Mouse (Mus musculus): ENCODE measurements around the gene Apela. TPM values are rescaled to one million over a fixed set of nuclear protein-coding genes. Genes with fewer than 3 reads are reported as not detected.
"Not testable (repeated sequence)": the region's sequence is repeated elsewhere in the genome, so short reads cannot be mapped to it uniquely, and the experiment has no call there.

Gene Apela
- polyA plus RNA-seq, 1 experiment from 2014 or later, result 0.24 TPM

DNA sequence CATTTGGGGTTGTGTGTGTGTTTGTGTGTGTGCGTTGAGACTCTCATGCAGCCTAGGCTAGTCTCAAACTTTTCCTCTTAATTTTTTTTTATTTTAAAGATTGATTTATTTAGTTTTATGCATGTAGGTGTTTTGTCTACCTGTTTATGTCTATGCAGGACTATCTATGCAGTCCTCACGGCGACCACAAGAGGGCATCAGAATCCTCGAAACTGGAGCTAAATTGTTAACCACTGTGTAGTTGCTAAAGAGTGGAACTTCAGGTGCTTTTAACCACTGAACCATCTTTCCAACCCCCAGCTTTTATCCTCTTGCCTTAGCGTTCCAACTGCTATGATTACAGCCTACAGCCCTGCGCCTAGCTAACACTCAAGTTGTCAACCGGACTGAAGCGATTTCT, 14.7 kb downstream of the Apela start:
- WGBS (ENCODE audit: insufficient replicate concordance), result 40% methylated on average over 8 of the region's 8 CpGs
- no peak for ATAC-seq (ENCODE audit: insufficient read depth)
- H3K4me3 ChIP-seq (replicated peaks), result no peak overlapping the region

DNA sequence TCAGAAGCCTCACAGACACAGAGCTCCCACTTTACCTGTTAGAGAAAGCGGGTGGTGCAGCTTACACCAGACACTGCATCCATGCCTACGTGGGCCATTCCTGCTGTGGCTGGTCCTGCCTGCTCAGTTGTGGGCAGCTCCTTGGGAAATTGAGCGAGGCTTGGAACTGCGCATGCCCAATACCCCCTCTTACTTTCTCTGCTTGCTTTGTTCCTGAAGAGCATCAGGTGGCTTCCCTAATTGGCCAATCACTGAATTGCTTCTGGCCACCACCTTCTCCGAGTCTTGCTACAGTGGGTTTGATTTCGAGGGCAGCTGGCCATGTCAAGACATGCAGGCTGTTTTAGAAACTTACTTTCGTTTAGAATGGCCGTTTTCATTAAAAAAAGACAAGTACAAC, 18.7 kb downstream of the Apela start, which contains the start of the genes Trim61 and Trim60:
Gene Trim61, minus strand, starts transcription at position 101 of the 400 bp plus-strand sequence.
Gene Trim60, minus strand, starts transcription at position 162 of the 400 bp plus-strand sequence.
- no peaks in the 10 kb centered on the region for H3K27me3 ChIP-seq
- no peak within 1 kb of the TSS for H3K9ac ChIP-seq
- H3K36me3 ChIP-seq (replicated peaks), result no peaks in the 10 kb centered on the region
- no peak within 1 kb of the TSS for H3K4me3 ChIP-seq (replicated peaks)
- H3K9me3 ChIP-seq (replicated peaks), result no peaks in the 10 kb centered on the region
- WGBS (ENCODE audit: insufficient replicate concordance), result 65% methylated on average over 8 of the region's 8 CpGs
- H3K27ac ChIP-seq (replicated peaks), result no peak within 1 kb of the TSS
- no peak for ATAC-seq (ENCODE audit: insufficient read depth)
- H3K4me2 ChIP-seq, result no peak within 1 kb of the TSS
- H3K4me1 ChIP-seq (replicated peaks), result no peaks in the 10 kb centered on the region

More for the DNA sequence above, 14.7 kb downstream of the Apela start:
- Histone ChIP-seq H3K4me2 (no peak overlapping the region), H3K36me3 (replicated peaks) (no peaks in the 10 kb centered on the region), H3K4me1 (replicated peaks) (no peaks in the 10 kb centered on the region), H3K27ac (replicated peaks) (no peak overlapping the region), H3K9ac (no peak overlapping the region), H3K9me3 (replicated peaks) (no peaks in the 10 kb centered on the region), H3K27me3 (no peaks in the 10 kb centered on the region)

DNA sequence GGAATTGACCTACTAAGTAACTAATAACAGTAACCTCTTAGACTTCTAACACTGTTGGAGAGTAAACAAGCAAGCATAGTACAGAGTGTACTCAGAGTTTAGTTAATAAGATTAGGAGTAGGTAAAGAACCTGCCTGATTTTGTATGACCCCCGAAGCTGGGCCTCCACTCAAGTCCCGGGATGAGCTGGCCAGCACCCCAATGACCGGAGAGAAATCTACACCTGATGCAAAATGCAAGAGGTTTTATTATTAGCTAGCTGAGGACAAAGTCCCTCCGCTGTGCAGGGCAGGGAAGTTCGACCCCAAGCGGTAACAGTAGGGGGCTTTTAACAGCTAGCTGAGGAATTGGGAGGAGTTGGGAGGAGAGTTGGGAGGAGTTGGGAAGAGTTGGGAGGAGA, 29.5 kb downstream of the Apela start:
- H3K9ac ChIP-seq; H3K27ac ChIP-seq (replicated peaks); ATAC-seq (ENCODE audit: insufficient read depth); H3K4me3 ChIP-seq (replicated peaks); H3K27me3 ChIP-seq; H3K36me3 ChIP-seq (replicated peaks); H3K4me2 ChIP-seq; H3K9me3 ChIP-seq (replicated peaks); H3K4me1 ChIP-seq (replicated peaks): not testable (repeated sequence)
- 68% methylated on average over 6 of the region's 6 CpGs for WGBS (ENCODE audit: insufficient replicate concordance)

DNA sequence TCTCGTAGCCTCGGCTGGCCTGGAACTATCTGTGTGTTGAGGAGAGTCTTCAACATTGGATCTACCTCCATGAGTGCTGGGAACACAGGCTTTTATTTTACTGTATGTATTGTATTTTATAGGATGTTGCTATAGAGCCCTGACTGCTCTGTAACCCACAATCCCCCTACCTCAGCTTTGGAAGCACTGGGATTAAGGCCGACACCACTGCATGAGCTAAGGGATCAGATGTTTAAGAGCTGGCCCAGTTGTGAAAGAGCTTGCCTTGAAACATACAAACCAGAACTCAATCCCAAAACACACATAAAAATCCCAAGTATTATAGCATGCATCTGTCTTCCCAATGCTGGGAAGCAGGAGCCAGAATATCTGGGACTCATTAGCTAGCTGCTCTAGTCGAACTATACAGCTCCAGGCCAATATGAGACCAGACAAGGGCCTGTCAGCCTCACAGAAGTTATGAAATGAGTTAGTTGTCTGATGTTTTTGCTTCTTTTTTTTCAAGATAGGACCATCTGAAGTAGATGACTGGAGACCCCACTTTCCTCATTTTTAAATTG, 38.2 kb downstream of the Apela start:
- no peak overlapping the region for H3K27ac ChIP-seq (replicated peaks)
- no peaks in the 10 kb centered on the region for H3K27me3 ChIP-seq
- H3K4me2 ChIP-seq, result no peak overlapping the region
- H3K4me1 ChIP-seq (replicated peaks), result no peaks in the 10 kb centered on the region
- H3K36me3 ChIP-seq (replicated peaks), result no peaks in the 10 kb centered on the region
- H3K4me3 ChIP-seq (replicated peaks), result no peak overlapping the region
- ATAC-seq (ENCODE audit: insufficient read depth), result no peak
- H3K9ac ChIP-seq, result no peak overlapping the region
- H3K9me3 ChIP-seq (replicated peaks), result no peaks in the 10 kb centered on the region
- WGBS (ENCODE audit: insufficient replicate concordance), result 73% methylated on average over 4 of the region's 4 CpGs

DNA sequence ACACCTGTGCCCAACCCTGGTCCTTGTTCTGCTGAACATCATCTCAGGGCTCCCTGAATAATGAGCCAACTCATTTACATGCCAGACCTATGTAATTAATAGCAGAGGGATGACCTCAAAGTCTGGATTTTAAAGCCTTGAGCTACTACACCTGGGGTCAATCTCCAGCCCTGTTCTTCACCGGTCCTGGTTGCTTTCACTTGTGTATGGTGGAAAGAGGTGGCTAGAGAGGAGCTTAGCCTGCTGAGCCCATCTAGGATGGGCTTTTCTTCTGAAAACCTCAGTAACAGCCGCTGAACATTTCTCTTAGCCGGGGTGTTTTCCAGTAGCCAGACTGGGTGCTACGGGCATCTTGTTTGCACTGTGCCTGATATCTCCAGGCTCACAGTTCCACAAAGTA, 49.4 kb downstream of the Apela start, which contains the start of gene Trim75:
Gene Trim75, minus strand, starts transcription at position 101 of the 400 bp plus-strand sequence.
- Histone ChIP-seq H3K4me3 (replicated peaks) (no peak within 1 kb of the TSS), H3K36me3 (replicated peaks) (no peaks in the 10 kb centered on the region), H3K9ac (no peak within 1 kb of the TSS), H3K27ac (replicated peaks) (no peak within 1 kb of the TSS), H3K27me3 (no peaks in the 10 kb centered on the region), H3K4me2 (no peak within 1 kb of the TSS), H3K9me3 (replicated peaks) (no peaks in the 10 kb centered on the region), H3K4me1 (replicated peaks) (no peaks in the 10 kb centered on the region)
- 68% methylated on average over 4 of the region's 4 CpGs for WGBS (ENCODE audit: insufficient replicate concordance)
- ATAC-seq (ENCODE audit: insufficient read depth), result no peak

DNA sequence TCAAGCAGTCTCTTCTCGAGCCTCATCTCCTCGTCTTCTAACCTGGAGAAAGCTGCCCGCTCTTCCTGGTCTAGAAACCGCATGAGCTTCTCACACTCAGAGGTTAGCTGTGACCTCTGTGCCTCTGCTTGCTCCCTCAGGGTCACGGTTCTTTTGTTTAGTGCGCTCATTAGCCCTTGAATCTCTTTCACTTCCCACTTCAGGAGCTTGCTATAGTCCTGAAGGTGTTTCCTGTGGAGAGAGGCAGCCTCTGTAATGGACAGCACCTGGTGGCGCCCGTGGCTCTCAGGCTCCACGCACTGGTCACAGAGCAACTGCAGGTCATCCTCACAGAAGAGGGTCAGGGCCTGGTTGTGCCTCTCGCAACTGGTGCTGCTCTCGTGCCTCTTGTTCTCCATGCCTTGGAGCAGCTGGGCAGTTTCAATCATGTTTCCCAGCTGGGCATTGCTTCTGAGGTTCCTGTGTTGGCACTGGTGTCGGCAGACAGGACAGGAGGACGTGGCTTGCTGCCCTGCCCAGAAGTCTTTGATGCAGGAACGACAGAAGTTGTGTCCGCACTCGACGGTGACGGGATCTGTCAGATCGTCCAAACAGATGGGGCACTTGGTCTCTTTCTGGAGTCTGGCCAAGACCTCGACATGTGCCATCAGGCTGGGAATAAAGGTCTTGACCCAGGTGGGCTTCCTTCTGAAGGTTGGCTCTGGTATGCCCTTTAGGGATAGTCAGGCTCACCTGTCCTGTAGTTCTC, 53.8 kb downstream of the Apela start:
- WGBS (ENCODE audit: insufficient replicate concordance), result 63% methylated on average over 20 of the region's 20 CpGs

More for the DNA sequence above, 53.8 kb downstream of the Apela start:
- ATAC-seq (ENCODE audit: insufficient read depth), result no peak
- H3K4me3 ChIP-seq (replicated peaks), result no peak overlapping the region
- H3K27me3 ChIP-seq, result no peaks in the 10 kb centered on the region
- H3K4me1 ChIP-seq (replicated peaks), result no peaks in the 10 kb centered on the region
- H3K9me3 ChIP-seq (replicated peaks), result no peaks in the 10 kb centered on the region
- H3K9ac ChIP-seq, result no peak overlapping the region
- no peak overlapping the region for H3K27ac ChIP-seq (replicated peaks)
- no peak overlapping the region for H3K4me2 ChIP-seq
- H3K36me3 ChIP-seq (replicated peaks), result no peaks in the 10 kb centered on the region

Other genes starting within 250 kb of the Apela start
- 3.7 and 3.8 TPM in 2 replicates for gene Klhl2, start 187.3 kb downstream of the Apela start, polyA plus RNA-seq (2015; fragmentation: Nextera tagmentation; extraction: Ambion mirVana)
- gene Tmem192, start 90.2 kb downstream of the Apela start, polyA plus RNA-seq (2015; fragmentation: Nextera tagmentation; extraction: Ambion mirVana), result 11.9 and 12.2 TPM in 2 replicates
- gene Trim75, start 49.5 kb downstream of the Apela start, polyA plus RNA-seq (2015; fragmentation: Nextera tagmentation; extraction: Ambion mirVana), result not detected in 2 replicates
- gene Trim61, start 18.8 kb downstream of the Apela start, polyA plus RNA-seq (2015; fragmentation: Nextera tagmentation; extraction: Ambion mirVana), result not detected in 2 replicates
- gene Trim60, start 18.8 kb downstream of the Apela start, polyA plus RNA-seq (2015; fragmentation: Nextera tagmentation; extraction: Ambion mirVana), result not detected in 2 replicates
- gene Gm10663, start 37.7 kb upstream of the Apela start, polyA plus RNA-seq (2015; fragmentation: Nextera tagmentation; extraction: Ambion mirVana), result not detected in 2 replicates
- gene BC030870, start 92.2 kb upstream of the Apela start, polyA plus RNA-seq (2015; fragmentation: Nextera tagmentation; extraction: Ambion mirVana), result 0.10 TPM in 1 of 2 replicates, not detected in the other

Measured in liver, embryonic 15.5 days (tissue).